Mouse (Mus musculus) CH12F3 (cell line): ENCODE data around the gene Ly6g6f.

Experiments
- in situ Hi-C: fragments of 300-500 bp; cut with MboI; formaldehyde crosslinking; loops from 2 replicates; pipeline ENCODE4 v1.14.3; 2020; ENCODE audit warnings: low sequenced_read_pairs

Ly6g6f gene

GRCm38 (mm10) chr17:35032323-35032870 lies 53.0 kb downstream of the Ly6g6f start:
- in situ Hi-C loops = no loop called here

GRCm38 (mm10) chr17:35031880-35032279 lies 53.5 kb downstream of the Ly6g6f start:
- in situ Hi-C loops = no loop called here

- in situ Hi-C loops = no loop called here
Observed at GRCm38 (mm10) chr17:35031272-35031671, 54.1 kb downstream of the Ly6g6f start.
